Mouse (Mus musculus): ENCODE results near the gene Pdcd2l. TPM values are rescaled to one million over a fixed set of nuclear protein-coding genes. Genes with fewer than 3 reads are reported as not detected.

Gene Pdcd2l
- 10 to 100 TPM; 39.3 to 50.2 TPM for polyA plus RNA-seq (2017; shearing (Covaris generic))

DNA sequence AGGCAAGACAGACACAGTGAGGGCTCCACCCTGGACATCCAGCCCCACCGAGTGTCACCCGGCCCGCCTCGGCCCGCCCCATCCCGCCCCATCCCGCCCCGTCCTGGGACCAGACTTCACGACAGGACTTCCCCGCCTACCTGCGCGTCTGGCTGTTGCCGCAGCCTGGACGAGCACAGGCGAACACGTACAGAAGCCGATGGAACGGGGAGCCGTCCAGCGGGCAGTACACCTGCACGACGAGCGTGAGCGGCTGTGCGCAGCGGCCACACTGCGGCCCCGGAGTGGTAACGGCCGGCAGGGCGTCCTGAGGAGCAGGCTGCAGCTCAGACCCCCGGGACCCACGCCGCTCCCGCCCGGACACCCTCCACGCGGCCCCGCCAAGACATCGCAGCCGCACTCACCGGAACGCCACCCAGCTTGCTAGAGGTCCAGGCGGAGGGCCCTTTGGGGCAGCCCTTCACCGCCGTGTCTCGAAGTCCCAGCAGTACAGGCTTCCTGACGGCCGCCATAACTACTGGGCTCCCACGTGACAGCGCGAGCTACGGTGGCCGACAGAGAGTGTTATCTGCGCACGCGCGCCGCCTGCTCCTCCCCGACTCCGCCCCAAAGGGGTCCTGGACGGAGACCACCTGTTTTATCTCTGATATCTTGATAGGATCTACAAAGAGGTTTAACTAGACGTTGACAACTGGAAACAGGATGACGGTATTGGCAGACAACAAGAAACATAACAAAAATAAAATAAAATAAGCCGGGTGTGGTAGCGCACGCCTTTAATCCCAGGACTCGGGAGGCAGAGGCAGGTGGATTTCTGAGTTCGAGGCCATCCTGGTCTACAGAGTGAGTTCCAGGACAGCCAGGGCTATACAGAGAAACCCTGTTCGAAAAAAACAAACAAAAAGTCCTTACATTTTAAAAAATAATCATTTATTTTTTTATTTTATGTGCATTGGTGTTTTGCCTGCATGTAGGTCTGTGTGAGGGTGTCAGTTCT is at the start of gene Pdcd2l:
Gene Pdcd2l (minus strand): TSS at position 530 of the 997 bp plus-strand sequence.

DNA sequence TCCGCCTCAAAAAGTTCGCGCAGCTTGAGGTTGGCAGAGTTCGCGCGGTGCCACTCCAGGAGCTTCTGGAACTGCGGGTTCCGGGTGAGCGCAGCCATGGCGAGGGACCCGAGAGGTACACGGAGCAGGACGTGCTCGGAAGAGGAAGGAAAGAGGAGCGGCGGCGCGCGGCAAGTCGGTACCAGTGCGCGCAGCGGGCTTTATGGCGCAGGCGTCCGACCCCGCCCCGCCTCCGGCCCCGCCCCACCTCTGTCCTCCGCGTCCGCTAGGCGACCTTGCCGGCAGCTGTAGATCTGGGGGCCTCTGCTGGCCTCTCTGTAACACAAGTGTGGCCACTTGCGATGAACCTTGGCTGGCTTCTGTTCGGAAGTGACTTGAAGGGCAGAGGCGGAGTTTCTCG is 33.7 kb upstream of the Pdcd2l start, which contains the start of gene Gpi1:
Gene Gpi1 (minus strand): TSS at position 221 of the 400 bp plus-strand sequence.

DNA sequence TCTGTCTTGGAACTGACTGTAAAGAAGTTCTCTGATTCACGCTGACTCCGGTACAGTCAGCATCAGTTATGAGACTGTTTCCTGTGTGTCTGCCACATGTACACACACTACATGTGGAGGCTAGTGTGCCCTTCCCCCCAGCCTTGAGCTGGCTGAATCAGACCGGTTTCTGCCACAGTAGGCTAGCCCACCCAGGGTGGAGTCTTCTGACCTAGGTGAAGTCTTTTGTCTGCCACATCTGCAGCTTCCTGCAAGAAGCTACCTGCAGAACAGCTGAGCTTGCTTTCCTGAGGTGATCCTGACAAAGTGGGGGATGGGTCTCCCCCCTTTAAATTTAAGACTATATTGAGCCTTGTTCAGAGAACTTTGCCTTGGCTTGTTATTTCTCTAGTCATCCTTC is 27.0 kb downstream of the Pdcd2l start, which contains the start of gene Uba2:
Gene Uba2 (minus strand): TSS at position 146 of the 400 bp plus-strand sequence.

Other genes with a start within 250 kb of the Pdcd2l start
- gene Scgb2b27, start 182.7 kb downstream of the Pdcd2l start, polyA plus RNA-seq (2017; shearing (Covaris generic)), result not detected
- gene Scgb1b27, start 175.2 kb downstream of the Pdcd2l start, polyA plus RNA-seq (2017; shearing (Covaris generic)), result not detected
- not detected for gene Scgb1b30, start 101.2 kb downstream of the Pdcd2l start, polyA plus RNA-seq (2017; shearing (Covaris generic))
- gene Wtip, start 63.4 kb downstream of the Pdcd2l start, polyA plus RNA-seq (2017; shearing (Covaris generic)), result under 1 TPM in 1 of 2 experiments, not detected in 1; 0.55 TPM
- 100 to 1,000 TPM; 132 to 139 TPM for gene Uba2, start 27.1 kb downstream of the Pdcd2l start, polyA plus RNA-seq (2017; shearing (Covaris generic))
- 100 to 1,000 TPM; 289 to 354 TPM for gene Gpi1, start 33.7 kb upstream of the Pdcd2l start, polyA plus RNA-seq (2017; shearing (Covaris generic))
- under 1 TPM in 1 of 2 experiments, not detected in 1; 0.57 TPM for gene Gm6096, start 54.4 kb upstream of the Pdcd2l start, polyA plus RNA-seq (2017; shearing (Covaris generic))
- gene 4931406P16Rik, start 116.9 kb upstream of the Pdcd2l start, polyA plus RNA-seq (2017; shearing (Covaris generic)), result 10 to 100 TPM; 19.1 to 19.5 TPM
- 100 to 1,000 TPM; 204 to 212 TPM for gene Lsm14a, start 196.7 kb upstream of the Pdcd2l start, polyA plus RNA-seq (2017; shearing (Covaris generic))

All from activated CD4-positive, CD25-positive, alpha-beta regulatory T cell (primary cell).